Mouse (Mus musculus) adrenal gland, adult 2 months (tissue): Measurements from ENCODE around the gene 2810004N23Rik. TPM values are rescaled to one million over a fixed set of nuclear protein-coding genes. Genes with fewer than 3 reads are reported as not detected.

Experiments
- polyA plus RNA-seq: library from polyadenylated mRNA; depleted of rRNA; stranded (reverse); fragments of >200 nt; gene quantifications from 2 replicates; pipeline ENCODE4 v1.2.3, GENCODE M21; 2012; rRNA removed
- total RNA-seq, 2 experiments: library from RNA; stranded (reverse); gene quantifications; 2 replicates each; pipeline ENCODE4 v1.2.3; 2021

Gene 2810004N23Rik
- total and polyA plus RNA-seq, 3 experiments: 10.7 to 28.0 (median 25.9) TPM

Other genes with a start within 250 kb of the 2810004N23Rik start
- gene 2310022B05Rik, start 199.8 kb downstream of the 2810004N23Rik start, total RNA-seq: 10 to 100 TPM; 34.1 to 56.7 TPM
- 37.6 and 49.4 TPM in 2 replicates for gene 2310022B05Rik, start 199.8 kb downstream of the 2810004N23Rik start, polyA plus RNA-seq
- gene Ttc13, start 141.1 kb downstream of the 2810004N23Rik start, total RNA-seq: 10 to 100 TPM; 36.4 to 43.3 TPM
- gene Ttc13, start 141.1 kb downstream of the 2810004N23Rik start, polyA plus RNA-seq: 14.6 and 16.6 TPM in 2 replicates
- gene Arv1, start 141.0 kb downstream of the 2810004N23Rik start, total RNA-seq: 10 to 100 TPM in 1 of 2 experiments, 1 to 10 TPM in 1; 9.2 to 10.7 TPM
- 12.8 and 13.9 TPM in 2 replicates for gene Arv1, start 141.0 kb downstream of the 2810004N23Rik start, polyA plus RNA-seq
- under 1 TPM; 0.28 to 0.43 TPM for gene Fam89a, start 111.3 kb downstream of the 2810004N23Rik start, total RNA-seq
- 1.0 and 1.6 TPM in 2 replicates for gene Fam89a, start 111.3 kb downstream of the 2810004N23Rik start, polyA plus RNA-seq
- 1 to 10 TPM; 1.4 to 3.5 TPM for gene Trim67, start 70.0 kb downstream of the 2810004N23Rik start, total RNA-seq
- gene Trim67, start 70.0 kb downstream of the 2810004N23Rik start, polyA plus RNA-seq: 0.52 and 1.0 TPM in 2 replicates
- gene Gnpat, start 87 bp downstream of the 2810004N23Rik start, total RNA-seq: 100 to 1,000 TPM in 1 of 2 experiments, 10 to 100 TPM in 1; 81.0 to 108 TPM
- 66.9 and 77.8 TPM in 2 replicates for gene Gnpat, start 87 bp downstream of the 2810004N23Rik start, polyA plus RNA-seq
- 10 to 100 TPM; 19.9 to 24.2 TPM for gene Exoc8, start 34.6 kb upstream of the 2810004N23Rik start, total RNA-seq
- 9.1 and 10.6 TPM in 2 replicates for gene Exoc8, start 34.6 kb upstream of the 2810004N23Rik start, polyA plus RNA-seq
- 10 to 100 TPM; 19.4 to 19.9 TPM for gene Sprtn, start 34.8 kb upstream of the 2810004N23Rik start, total RNA-seq
- 7.7 and 9.7 TPM in 2 replicates for gene Sprtn, start 34.8 kb upstream of the 2810004N23Rik start, polyA plus RNA-seq
- gene Egln1, start 86.2 kb upstream of the 2810004N23Rik start, total RNA-seq: 10 to 100 TPM; 56.1 to 68.0 TPM
- 25.3 and 32.7 TPM in 2 replicates for gene Egln1, start 86.2 kb upstream of the 2810004N23Rik start, polyA plus RNA-seq
- 10 to 100 TPM; 63.4 to 81.1 TPM for gene Tsnax, start 149.9 kb upstream of the 2810004N23Rik start, total RNA-seq
- 24.1 and 25.1 TPM in 2 replicates for gene Tsnax, start 149.9 kb upstream of the 2810004N23Rik start, polyA plus RNA-seq
- 1 to 10 TPM; 1.2 to 1.8 TPM for gene Disc1, start 191.1 kb upstream of the 2810004N23Rik start, total RNA-seq
- 0.79 and 1.1 TPM in 2 replicates for gene Disc1, start 191.1 kb upstream of the 2810004N23Rik start, polyA plus RNA-seq